Mouse (Mus musculus): ENCODE data around the gene Dgki.

GRCm38 (mm10) chr6:37212930-37213329 lies 87.1 kb downstream of the Dgki start:
- TF ChIP-seq CTCF (IDR thresholded peaks at IDR 0.05; ENCODE audit: low read depth, low read length) (no peak), POLR2A (IDR thresholded peaks at IDR 0.05; ENCODE audit: borderline replicate concordance, low read depth, low read length) (no peak)
